ENCODE assay signal across 11 mouse cellular contexts in the genomic region with DNA sequence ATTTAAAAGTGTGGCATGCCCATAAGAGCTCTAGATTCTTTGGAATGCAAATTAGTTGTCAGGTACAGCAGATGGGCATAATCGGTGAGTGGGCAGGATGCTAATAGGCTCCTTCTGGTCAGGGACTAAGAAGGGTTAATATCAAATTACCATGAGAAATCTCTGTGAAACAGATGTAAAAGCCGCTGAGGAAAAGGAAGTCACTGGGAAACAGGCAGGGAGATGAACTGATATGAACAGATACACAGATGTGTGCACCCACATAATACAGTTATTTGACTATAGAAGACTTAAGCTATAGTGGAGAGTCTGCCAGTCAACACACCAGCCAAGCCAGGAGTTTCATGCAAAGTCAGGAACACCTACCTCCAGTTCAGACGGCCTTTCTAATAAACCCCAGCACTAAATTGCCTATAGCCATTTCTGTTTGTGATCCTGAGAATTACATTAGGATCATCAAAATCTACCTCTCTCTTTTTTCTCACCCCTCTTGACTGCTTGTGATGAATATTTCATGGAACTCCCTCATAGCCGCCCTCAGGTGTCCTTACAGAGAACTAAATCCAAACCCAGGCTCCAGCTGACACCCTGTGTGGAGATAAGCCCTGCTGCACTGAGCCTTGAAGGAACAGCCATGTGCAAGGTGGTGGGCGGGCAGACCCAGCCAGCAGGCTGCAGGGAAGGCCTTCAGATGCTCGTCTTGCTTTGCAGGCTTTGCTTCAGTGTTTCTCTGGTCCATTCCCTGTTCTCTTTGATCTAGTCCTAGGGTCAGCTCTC.
DNase-seq lines count a peak whose midpoint lies in the region; ATAC-seq and TF ChIP-seq lines count a peak whose summit lies in the region.
"Had no signal": no experiment of that assay in that cellular context is flagged by ENCODE, and none has a peak within 500 bp of the region (broad histone marks: within the 10 kb centered on the region; RNA-seq: fewer than 3 reads in every experiment).

No protein-coding gene starts in this region.

- H3K4me1 ChIP-seq in midbrain, embryonic 15.5 days = peaks cover 14% of the 10 kb centered on the region
- H3K4me1 ChIP-seq: heart, embryonic 12.5 days; intestine, embryonic 15.5 days; liver, embryonic 13.5 days had no signal

- no peaks in the 10 kb centered on the region for H3K9me3 ChIP-seq in midbrain, embryonic 15.5 days
- H3K9me3 ChIP-seq: heart, embryonic 12.5 days; intestine, embryonic 15.5 days; liver, embryonic 13.5 days had no signal

- peak overlapping the region; percentile 55 for H3K4me3 ChIP-seq in gastrocnemius, adult 2 months
- H3K4me3 ChIP-seq in midbrain, embryonic 15.5 days = no peak overlapping the region
- H3K4me3 ChIP-seq: heart, embryonic 12.5 days; intestine, embryonic 15.5 days; liver, embryonic 13.5 days had no signal

- no peaks in the 10 kb centered on the region for H3K36me3 ChIP-seq in midbrain, embryonic 15.5 days (replicated peaks)
- H3K36me3 ChIP-seq: heart, embryonic 12.5 days; intestine, embryonic 15.5 days; liver, embryonic 13.5 days had no signal

- TF ChIP-seq CTCF in gastrocnemius, adult 2 months (IDR thresholded peaks at IDR 0.05) = no peak

- no peaks in the 10 kb centered on the region for H3K27me3 ChIP-seq in midbrain, embryonic 15.5 days (replicated peaks)
- H3K27me3 ChIP-seq: heart, embryonic 12.5 days; intestine, embryonic 15.5 days; liver, embryonic 13.5 days had no signal

- 0 out of 2 replicates have a peak, but pooled peaks have one; percentile 46 for ATAC-seq in erythroblast, adult 5-6 weeks (replicated peaks; ENCODE audit: low FRiP score, poor library complexity, severe bottlenecking)
- ATAC-seq in midbrain, embryonic 15.5 days (replicated peaks) = peak; percentile 58; the same call in 1 of the 2 replicates
- ATAC-seq: intestine, embryonic 15.5 days had no signal

- 27% methylated on average over 6 of the region's 6 CpGs for WGBS in midbrain, embryonic 15.5 days

- no peak for DNase-seq in gastrocnemius, adult 2 months
- DNase-seq in gastrocnemius, postnatal 36 days = no peak
- peak; percentile 55 for DNase-seq in 416B (ENCODE audit: low read depth)
- DNase-seq in adrenal gland, adult 18-20 months (ENCODE audit: low spot score in 2 of 2) = no peak
- DNase-seq in thymus, postnatal 36 days = no peak
- DNase-seq in ovary, postnatal 36 days (ENCODE audit: low spot score) = no peak
- DNase-seq: liver, embryonic 13.5 days had no signal

- H3K9ac ChIP-seq in midbrain, embryonic 15.5 days = no peak overlapping the region
- H3K9ac ChIP-seq: heart, embryonic 12.5 days; intestine, embryonic 15.5 days; liver, embryonic 13.5 days had no signal

- H3K4me2 ChIP-seq in midbrain, embryonic 15.5 days = no peak overlapping the region
- H3K4me2 ChIP-seq: heart, embryonic 12.5 days; intestine, embryonic 15.5 days; liver, embryonic 13.5 days had no signal

- H3K27ac ChIP-seq in gastrocnemius, adult 2 months = no peak overlapping the region
- peak overlapping the region; percentile 72 for H3K27ac ChIP-seq in midbrain, embryonic 15.5 days
- H3K27ac ChIP-seq: intestine, embryonic 15.5 days; liver, embryonic 13.5 days had no signal

- intact Hi-C loops in gastrocnemius, adult 2 months (cut with DNase I) = no loop called here
- intact Hi-C loops in gastrocnemius, postnatal 36 days (cut with DNase I) = no loop called here
